Mouse (Mus musculus) embryonic facial prominence, embryonic 10.5 days (tissue): Measurements from ENCODE around the gene Gm10974. TPM values are rescaled to one million over a fixed set of nuclear protein-coding genes. Genes with fewer than 3 reads are reported as not detected.

ENCODE experiments used
- DNase-seq: peaks from one replicate; pipeline ENCODE4 v3.0.0-alpha.2; 2017; ENCODE audit warnings: low spot score
- H3K27ac ChIP-seq: fragments of 300-500 bp; sonication (generic); replicated peaks from 2 replicates; pipeline ENCODE4 v1.5.1; 2016; ENCODE audit warnings: mild to moderate bottlenecking
- H3K27me3 ChIP-seq: fragments of 300-500 bp; sonication (generic); replicated peaks from 2 replicates; pipeline ENCODE4 v1.6.1; 2016; ENCODE audit warnings: low read depth, mild to moderate bottlenecking; ENCODE audit not compliant: poor library complexity, severe bottlenecking
- H3K36me3 ChIP-seq: fragments of 300-500 bp; sonication (generic); replicated peaks from 2 replicates; pipeline ENCODE4 v1.6.1; 2016; ENCODE audit warnings: mild to moderate bottlenecking, moderate library complexity
- H3K4me1 ChIP-seq: fragments of 300-500 bp; sonication (generic); 2 replicates; pipeline ENCODE4 v1.6.1; 2016
- H3K4me3 ChIP-seq: fragments of 300-500 bp; sonication (generic); 2 replicates; pipeline ENCODE4 v1.5.1; 2016; ENCODE audit warnings: mild to moderate bottlenecking, moderate library complexity
- H3K9me3 ChIP-seq: fragments of 300-500 bp; sonication (generic); 2 replicates; pipeline ENCODE4 v1.6.1; 2016; ENCODE audit warnings: mild to moderate bottlenecking
- WGBS: fragments of 180-500 bp; shearing (Covaris S2); methylation state at CpG from one replicate; pipeline ENCODE4 v1.1.7; 2016; 5-methylcytosine and 5-hydroxymethylcytosine counted together
- polyA plus RNA-seq: library from polyadenylated mRNA; unstranded; fragments of >200 nt; fragmentation: Nextera tagmentation; extraction: Ambion mirVana; gene quantifications from 2 replicates; pipeline ENCODE4 v1.2.1, GENCODE M21; 2016

Gm10974 gene
- polyA plus RNA-seq, 1 experiment from 2014 or later: not detected

DNA sequence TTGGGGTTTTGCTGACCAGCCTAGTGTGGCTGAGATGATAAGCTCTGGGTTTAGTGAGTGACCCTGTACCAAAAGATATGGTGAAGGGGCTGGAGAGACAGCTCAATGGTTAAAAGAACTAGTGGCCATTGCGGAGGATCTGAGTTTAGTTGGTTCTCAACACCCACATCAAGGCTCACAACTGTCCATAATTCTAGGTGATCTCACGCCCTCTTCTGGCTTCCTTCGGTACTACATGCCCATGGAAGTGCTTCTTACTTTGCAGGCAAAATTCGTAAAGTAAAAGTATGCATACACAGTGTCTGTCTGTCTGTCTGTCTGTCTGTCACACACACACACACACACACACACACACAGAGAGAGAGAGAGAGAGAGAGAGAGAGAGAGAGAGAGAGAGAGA, 23.4 kb upstream of the Gm10974 start:
- H3K27me3 ChIP-seq: no peaks in the 10 kb centered on the region
- no peak overlapping the region for H3K27ac ChIP-seq
- H3K36me3 ChIP-seq: no peaks in the 10 kb centered on the region
- H3K9me3 ChIP-seq: no peaks in the 10 kb centered on the region
- no peak overlapping the region for H3K4me3 ChIP-seq
- peak; percentile 56 for DNase-seq
- WGBS: 38% methylated on average over 4 of the region's 4 CpGs
- H3K4me1 ChIP-seq: peaks cover 7% of the 10 kb centered on the region; the same call in 1 of the 2 replicates

DNA sequence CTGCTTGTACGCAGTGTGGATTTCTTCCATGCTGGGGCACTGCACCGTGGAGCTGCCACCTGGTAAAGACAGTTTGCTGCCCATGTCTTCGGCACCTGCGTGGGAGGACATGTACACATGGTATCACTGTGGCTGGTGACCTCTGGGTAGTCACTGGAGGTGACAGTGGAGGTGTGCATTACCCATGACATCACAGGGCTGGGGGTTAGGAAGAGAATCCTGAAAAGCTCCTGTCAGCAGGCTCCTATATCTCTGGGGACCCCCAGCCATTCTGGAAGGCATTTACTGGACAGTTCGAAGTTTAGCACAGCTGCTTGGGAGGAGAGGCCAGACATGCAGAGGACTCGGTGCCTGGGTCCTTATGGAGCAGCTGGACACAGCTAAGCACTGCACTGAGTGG, 22.9 kb upstream of the Gm10974 start:
- DNase-seq: no peak
- Histone ChIP-seq H3K27me3 (no peaks in the 10 kb centered on the region), H3K4me1 (peaks cover 10% of the 10 kb centered on the region; the same call in 1 of the 2 replicates), H3K4me3 (no peak overlapping the region), H3K36me3 (no peaks in the 10 kb centered on the region), H3K27ac (no peak overlapping the region), H3K9me3 (no peaks in the 10 kb centered on the region)
- 82% methylated on average over 6 of the region's 6 CpGs for WGBS

DNA sequence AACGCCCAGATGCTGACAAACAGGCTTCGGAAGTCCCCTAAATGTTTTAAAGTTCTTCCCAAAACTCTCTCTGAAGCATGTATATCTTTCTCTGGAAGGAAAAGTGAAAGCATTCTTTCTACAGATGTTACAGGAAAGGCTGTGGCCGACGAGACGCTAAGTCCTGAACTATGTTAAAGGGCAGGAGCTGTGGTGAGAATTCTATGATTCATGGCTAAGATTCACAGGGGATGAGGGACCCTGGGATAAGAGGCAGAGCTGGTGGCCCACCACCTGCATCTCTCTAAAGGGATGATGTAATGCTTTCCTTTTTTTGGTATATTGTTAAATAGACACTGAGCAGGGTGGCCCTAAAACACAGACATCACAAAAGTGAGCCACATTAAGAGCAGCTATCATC, 22.4 kb upstream of the Gm10974 start:
- Histone ChIP-seq H3K27ac (no peak overlapping the region), H3K27me3 (no peaks in the 10 kb centered on the region), H3K4me3 (no peak overlapping the region), H3K4me1 (peaks cover 10% of the 10 kb centered on the region; the same call in 1 of the 2 replicates), H3K36me3 (no peaks in the 10 kb centered on the region), H3K9me3 (no peaks in the 10 kb centered on the region)
- 85% methylated on average over 5 of the region's 5 CpGs for WGBS
- no peak for DNase-seq

DNA sequence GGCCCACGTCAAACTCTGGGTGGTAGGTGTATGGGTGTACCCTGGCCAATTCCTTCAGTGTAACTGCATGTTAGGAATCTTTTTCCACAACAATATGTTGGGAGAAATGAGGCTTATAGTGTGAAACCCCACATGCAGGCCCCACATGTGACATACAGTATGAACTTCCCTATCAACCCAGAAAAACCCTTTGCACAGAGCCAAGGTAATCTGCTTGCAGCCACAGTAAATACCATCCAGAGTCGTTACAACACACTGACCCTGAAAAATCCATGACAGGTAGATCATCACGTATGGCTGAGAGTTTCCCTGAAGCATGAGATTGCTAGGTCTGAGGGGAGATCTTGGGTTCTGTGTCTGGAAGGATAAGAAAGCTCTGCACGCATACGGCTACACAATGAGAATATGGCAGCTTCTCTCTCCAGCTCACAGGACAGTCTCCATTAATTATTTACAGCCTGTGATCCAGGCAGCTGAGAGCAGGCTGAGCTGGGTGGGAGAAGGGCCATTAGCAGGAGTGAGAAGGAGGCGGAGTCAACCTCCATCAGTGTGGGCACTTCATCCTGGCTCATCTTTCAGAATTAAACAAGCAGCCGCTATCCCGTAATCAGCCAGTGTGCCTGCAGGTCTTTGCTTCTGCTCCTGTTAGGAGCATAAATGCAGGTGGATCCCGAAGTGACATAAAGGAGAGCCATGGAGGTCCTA, 18.6 kb upstream of the Gm10974 start:
- Histone ChIP-seq H3K27me3 (no peaks in the 10 kb centered on the region), H3K4me3 (no peak overlapping the region), H3K9me3 (no peaks in the 10 kb centered on the region), H3K4me1 (peaks cover 12% of the 10 kb centered on the region), H3K36me3 (no peaks in the 10 kb centered on the region), H3K27ac (no peak overlapping the region)
- WGBS: 56% methylated on average over 9 of the region's 9 CpGs
- DNase-seq: no peak

GRCm38 (mm10) chr7:66348588-66348987, 17.1 kb upstream of the Gm10974 start:
- 89% methylated on average over 10 of the region's 10 CpGs for WGBS
- no peak for DNase-seq
- H3K27ac ChIP-seq: no peak overlapping the region

DNA sequence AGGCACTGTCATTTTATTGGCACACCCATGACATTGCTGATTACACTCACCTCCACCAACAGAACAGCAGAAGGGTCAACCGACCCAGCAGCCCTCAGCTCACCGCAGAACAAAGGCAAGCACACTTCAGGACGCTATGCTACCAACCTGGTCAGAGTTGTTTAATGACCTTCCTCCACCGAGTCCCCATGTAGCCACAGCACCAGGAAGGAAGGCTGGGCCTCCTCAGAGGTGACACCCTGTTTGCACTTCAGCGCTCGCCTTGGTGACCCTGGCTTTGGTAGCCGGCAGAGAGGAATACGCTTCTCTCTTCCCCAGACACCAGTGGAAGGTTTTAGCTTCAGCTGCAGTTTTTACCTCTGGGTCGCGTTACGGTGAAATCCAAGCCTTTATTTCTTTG, 16.0 kb upstream of the Gm10974 start:
- Histone ChIP-seq H3K4me1 (peaks cover 12% of the 10 kb centered on the region), H3K36me3 (no peaks in the 10 kb centered on the region), H3K4me3 (no peak overlapping the region), H3K27ac (no peak overlapping the region), H3K9me3 (no peaks in the 10 kb centered on the region), H3K27me3 (no peaks in the 10 kb centered on the region)
- WGBS: 68% methylated on average over 11 of the region's 11 CpGs
- no peak for DNase-seq

More at GRCm38 (mm10) chr7:66348588-66348987, 17.1 kb upstream of the Gm10974 start:
- Histone ChIP-seq H3K36me3 (no peaks in the 10 kb centered on the region), H3K9me3 (no peaks in the 10 kb centered on the region), H3K4me3 (no peak overlapping the region), H3K27me3 (no peaks in the 10 kb centered on the region), H3K4me1 (peaks cover 12% of the 10 kb centered on the region)

DNA sequence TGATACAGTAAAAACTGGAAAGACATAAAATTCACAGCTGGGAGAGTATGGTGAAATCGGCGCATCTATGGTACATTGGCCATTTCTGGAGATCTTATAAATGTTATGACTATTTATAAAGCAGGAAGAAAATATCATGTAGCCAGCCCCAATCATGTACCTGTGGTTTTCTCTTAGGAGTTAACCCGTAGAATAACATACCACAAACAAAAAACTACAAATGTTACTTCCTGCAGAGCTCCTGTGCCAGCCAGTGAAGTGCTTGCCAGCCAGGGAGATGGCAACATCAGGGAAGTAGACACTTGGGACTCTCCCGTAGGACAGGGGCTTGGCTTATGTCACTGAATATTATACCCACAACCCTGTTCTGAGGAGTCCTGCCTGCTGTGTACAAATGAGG, 14.6 kb upstream of the Gm10974 start:
- Histone ChIP-seq H3K36me3 (no peaks in the 10 kb centered on the region), H3K9me3 (no peaks in the 10 kb centered on the region), H3K27me3 (no peaks in the 10 kb centered on the region), H3K4me1 (peaks cover 12% of the 10 kb centered on the region), H3K27ac (no peak overlapping the region), H3K4me3 (no peak overlapping the region)
- WGBS: 92% methylated on average over 4 of the region's 4 CpGs
- DNase-seq: no peak

DNA sequence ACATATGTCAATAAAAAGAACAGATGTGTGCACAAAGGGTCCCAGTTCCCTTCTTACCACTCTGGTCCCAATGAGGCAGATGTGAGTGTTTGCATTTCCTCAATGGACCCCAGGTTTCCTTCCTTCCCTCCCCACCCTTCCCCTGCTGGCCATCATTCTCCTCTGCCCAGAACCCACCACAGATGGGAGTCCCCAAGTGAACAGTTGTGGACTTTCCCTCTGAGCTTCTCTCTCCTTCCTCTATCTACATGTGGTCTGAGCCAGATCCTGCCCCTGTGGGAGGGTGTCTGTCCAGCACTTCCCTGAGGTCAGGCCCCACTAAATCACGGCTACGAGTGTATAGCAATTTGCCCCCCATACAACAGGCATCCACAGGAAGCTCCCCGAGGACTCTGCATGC, 10.8 kb upstream of the Gm10974 start:
- no peak overlapping the region for H3K4me3 ChIP-seq
- peaks cover 2% of the 10 kb centered on the region for H3K4me1 ChIP-seq
- H3K27ac ChIP-seq: no peak overlapping the region
- no peak for DNase-seq
- no peaks in the 10 kb centered on the region for H3K27me3 ChIP-seq
- no peaks in the 10 kb centered on the region for H3K36me3 ChIP-seq
- 64% methylated on average over 3 of the region's 3 CpGs for WGBS
- no peaks in the 10 kb centered on the region for H3K9me3 ChIP-seq

- peaks cover 5% of the 10 kb centered on the region; the same call in 1 of the 2 replicates for H3K36me3 ChIP-seq
- WGBS: 89% methylated on average over 8 of the region's 8 CpGs
- no peak overlapping the region for H3K4me3 ChIP-seq
- no peaks in the 10 kb centered on the region for H3K27me3 ChIP-seq
- no peaks in the 10 kb centered on the region for H3K4me1 ChIP-seq
- H3K27ac ChIP-seq: no peak overlapping the region
- peaks cover 2% of the 10 kb centered on the region; the same call in 1 of the 2 replicates for H3K9me3 ChIP-seq
- no peak for DNase-seq
These were observed 9.7 kb upstream of the Gm10974 start for GRCm38 (mm10) chr7:66355791-66356522.

DNA sequence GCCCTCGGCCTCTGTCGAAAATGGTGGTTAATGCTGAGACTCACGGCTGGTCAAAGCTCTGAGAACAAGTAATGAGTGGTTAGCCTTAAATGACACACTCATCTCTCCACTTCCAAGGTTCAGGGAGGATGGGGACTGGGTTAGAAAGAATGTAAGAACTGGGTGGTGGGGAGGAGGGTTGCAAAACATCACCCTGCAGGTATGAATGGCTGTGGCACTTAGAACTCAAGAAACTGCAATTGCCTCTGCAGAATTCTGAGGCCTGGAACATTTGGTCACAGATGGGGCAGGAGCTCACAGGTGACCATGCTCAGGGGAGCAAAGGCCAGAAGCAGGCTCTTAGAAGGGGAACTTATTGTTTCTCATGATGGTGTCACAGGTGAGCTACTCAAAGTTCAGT, 7.2 kb upstream of the Gm10974 start:
- no peak for DNase-seq
- H3K27ac ChIP-seq: no peak overlapping the region
- 87% methylated on average over 3 of the region's 3 CpGs for WGBS
- H3K27me3 ChIP-seq: no peaks in the 10 kb centered on the region
- no peaks in the 10 kb centered on the region for H3K4me1 ChIP-seq
- H3K9me3 ChIP-seq: peaks cover 16% of the 10 kb centered on the region
- H3K36me3 ChIP-seq: peaks cover 5% of the 10 kb centered on the region; the same call in 1 of the 2 replicates
- H3K4me3 ChIP-seq: no peak overlapping the region

- WGBS: 90% methylated on average over 4 of the region's 4 CpGs
- no peak overlapping the region for H3K4me3 ChIP-seq
- DNase-seq: no peak
- H3K36me3 ChIP-seq: peaks cover 5% of the 10 kb centered on the region; the same call in 1 of the 2 replicates
- H3K27ac ChIP-seq: no peak overlapping the region
- no peaks in the 10 kb centered on the region for H3K4me1 ChIP-seq
- no peaks in the 10 kb centered on the region for H3K27me3 ChIP-seq
- H3K9me3 ChIP-seq: peaks cover 16% of the 10 kb centered on the region
These were observed 6.7 kb upstream of the Gm10974 start for GRCm38 (mm10) chr7:66359044-66359443.

DNA sequence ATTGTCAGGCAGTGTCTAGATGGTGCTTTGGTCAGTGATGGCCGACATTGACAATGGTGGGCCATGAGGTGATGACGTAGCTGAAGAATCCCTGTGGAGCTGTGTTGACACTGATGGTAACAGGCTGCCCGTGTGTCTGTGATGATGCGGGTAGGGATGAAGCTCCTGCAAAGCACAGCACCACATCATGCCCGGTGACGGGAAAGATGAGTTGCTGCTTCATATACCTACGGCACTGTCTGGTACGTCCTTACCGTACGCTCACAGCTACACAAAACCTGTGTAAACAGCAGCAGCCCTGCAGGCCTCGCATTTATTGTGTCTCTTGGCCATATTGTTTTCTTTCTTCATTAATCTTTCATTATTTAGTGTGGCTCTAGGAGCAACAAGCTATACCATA, 1.2 kb upstream of the Gm10974 start:
- Histone ChIP-seq H3K9me3 (peaks cover 16% of the 10 kb centered on the region), H3K36me3 (peaks cover 5% of the 10 kb centered on the region; the same call in 1 of the 2 replicates), H3K4me3 (no peak overlapping the region), H3K27ac (no peak overlapping the region), H3K27me3 (no peaks in the 10 kb centered on the region), H3K4me1 (peaks cover 5% of the 10 kb centered on the region; the same call in 1 of the 2 replicates)
- WGBS: 94% methylated on average over 11 of the region's 11 CpGs
- no peak for DNase-seq

- Histone ChIP-seq H3K36me3 (peaks cover 3% of the 10 kb centered on the region; the same call in 1 of the 2 replicates), H3K27ac (no peak overlapping the region), H3K4me1 (peaks cover 5% of the 10 kb centered on the region; the same call in 1 of the 2 replicates), H3K9me3 (peaks cover 16% of the 10 kb centered on the region), H3K27me3 (no peaks in the 10 kb centered on the region), H3K4me3 (no peak overlapping the region)
- DNase-seq: no peak
- WGBS: 84% methylated on average over 2 of the region's 2 CpGs
These were observed 294 bp upstream of the Gm10974 start for GRCm38 (mm10) chr7:66365411-66365810.
